Mouse (Mus musculus) intestine, embryonic 14.5 days (tissue): ENCODE results near the gene Itih2. TPM values are rescaled to one million over a fixed set of nuclear protein-coding genes. Genes with fewer than 3 reads are reported as not detected.

Experiments used
- ATAC-seq: fragments of 200-750 bp; cut with Nextera tagmentation; replicated peaks from 2 replicates; pipeline ENCODE4 v1.8.0; 2017; ENCODE audit warnings: low read depth, moderate number of reproducible peaks, moderate TSS enrichment, moderate library complexity; ENCODE audit not compliant: low FRiP score, low TSS enrichment
- DNase-seq: peaks from one replicate; pipeline ENCODE4 v3.0.0-alpha.2; 2018; ENCODE audit warnings: low spot score
- H3K27ac ChIP-seq: fragments of 300-500 bp; sonication (generic); 2 replicates; pipeline ENCODE4 v1.5.1; 2014; ENCODE audit warnings: low read depth, mild to moderate bottlenecking, control low read depth
- H3K27me3 ChIP-seq: fragments of 300-500 bp; sonication (generic); replicated peaks from 2 replicates; pipeline ENCODE4 v1.6.1; 2014; ENCODE audit warnings: low read length, control low read depth; ENCODE audit not compliant: control insufficient read depth, insufficient read depth
- H3K36me3 ChIP-seq: fragments of 300-500 bp; sonication (generic); 2 replicates; pipeline ENCODE4 v1.6.1; 2014; ENCODE audit warnings: low read length, control low read depth; ENCODE audit not compliant: control insufficient read depth, insufficient read depth
- H3K4me1 ChIP-seq: fragments of 300-500 bp; sonication (generic); replicated peaks from 2 replicates; pipeline ENCODE4 v1.6.1; 2014; ENCODE audit warnings: low read length, control low read depth, mixed read lengths; ENCODE audit not compliant: control insufficient read depth, insufficient read depth
- H3K4me2 ChIP-seq: fragments of 300-500 bp; sonication (generic); 2 replicates; pipeline ENCODE4 v1.6.1; 2014; ENCODE audit warnings: low read length
- H3K4me3 ChIP-seq: fragments of 300-500 bp; sonication (generic); 2 replicates; pipeline ENCODE4 v1.5.1; 2014; ENCODE audit warnings: low read depth, low read length, control low read depth, mixed read lengths
- H3K9ac ChIP-seq: fragments of 300-500 bp; sonication (generic); 2 replicates; pipeline ENCODE4 v1.6.1; 2014; ENCODE audit warnings: mild to moderate bottlenecking, low read length
- H3K9me3 ChIP-seq: fragments of 300-500 bp; sonication (generic); 2 replicates; pipeline ENCODE4 v1.6.1; 2016; ENCODE audit warnings: low read length, control low read depth; ENCODE audit not compliant: control insufficient read depth
- WGBS: fragments of 180-500 bp; shearing (Covaris S2); extraction: QIAGEN DNeasy Blood & Tissue Kit; methylation state at CpG from one replicate; pipeline ENCODE4 v1.1.7; 2014; 5-methylcytosine and 5-hydroxymethylcytosine counted together
- polyA plus RNA-seq: library from polyadenylated mRNA; unstranded; fragments of >200 nt; fragmentation: Nextera tagmentation; extraction: Ambion mirVana; gene quantifications from 2 replicates; pipeline ENCODE4 v1.2.1, GENCODE M21; 2014

The Itih2 gene
- polyA plus RNA-seq = 0.19 and 0.27 TPM in 2 replicates

GRCm38 (mm10) chr2:10131296-10131695, at the start of gene Itih2:
TSS of gene Itih2 (minus strand) at chr2:10131396.
- Histone ChIP-seq H3K4me3 (no peak within 1 kb of the TSS), H3K36me3 (no peaks in the 10 kb centered on the region), H3K4me1 (no peaks in the 10 kb centered on the region), H3K9me3 (no peaks in the 10 kb centered on the region), H3K9ac (no peak within 1 kb of the TSS), H3K27me3 (no peaks in the 10 kb centered on the region), H3K4me2 (no peak within 1 kb of the TSS), H3K27ac (no peak within 1 kb of the TSS)
- no peak for DNase-seq
- WGBS = 88% methylated on average over 4 of the region's 4 CpGs
- ATAC-seq = no peak

GRCm38 (mm10) chr2:10169991-10170390, 38.8 kb upstream of the Itih2 start:
- ATAC-seq (no peak), DNase-seq (no peak)
- Histone ChIP-seq H3K27me3 (no peaks in the 10 kb centered on the region), H3K27ac (no peak overlapping the region), H3K9ac (no peak overlapping the region), H3K4me2 (no peak overlapping the region), H3K36me3 (no peaks in the 10 kb centered on the region), H3K4me1 (no peaks in the 10 kb centered on the region), H3K9me3 (no peaks in the 10 kb centered on the region), H3K4me3 (no peak overlapping the region)
- 80% methylated on average over 16 of the region's 16 CpGs for WGBS

- Histone ChIP-seq H3K4me3 (no peak overlapping the region), H3K27me3 (no peaks in the 10 kb centered on the region), H3K36me3 (no peaks in the 10 kb centered on the region), H3K4me2 (no peak overlapping the region), H3K9me3 (no peaks in the 10 kb centered on the region), H3K27ac (no peak overlapping the region), H3K4me1 (no peaks in the 10 kb centered on the region), H3K9ac (no peak overlapping the region)
- 51% methylated on average over 8 of the region's 8 CpGs for WGBS
- ATAC-seq (no peak), DNase-seq (no peak)
Observed at GRCm38 (mm10) chr2:10168016-10168415, 36.8 kb upstream of the Itih2 start.

- Histone ChIP-seq H3K27ac (no peak overlapping the region), H3K4me3 (no peak overlapping the region), H3K4me1 (no peaks in the 10 kb centered on the region), H3K9me3 (no peaks in the 10 kb centered on the region), H3K36me3 (no peaks in the 10 kb centered on the region), H3K9ac (no peak overlapping the region), H3K4me2 (no peak overlapping the region), H3K27me3 (no peaks in the 10 kb centered on the region)
- 88% methylated on average over 11 of the region's 11 CpGs for WGBS
- DNase-seq (no peak), ATAC-seq (no peak)
Observed at GRCm38 (mm10) chr2:10167283-10167682, 36.1 kb upstream of the Itih2 start.

- no peaks in the 10 kb centered on the region for H3K27me3 ChIP-seq
- H3K27ac ChIP-seq = no peak overlapping the region
- no peaks in the 10 kb centered on the region for H3K9me3 ChIP-seq
- DNase-seq = no peak
- H3K4me1 ChIP-seq = no peaks in the 10 kb centered on the region
- 41% methylated on average over 6 of the region's 6 CpGs for WGBS
- no peak overlapping the region for H3K4me2 ChIP-seq
- no peaks in the 10 kb centered on the region for H3K36me3 ChIP-seq
- H3K4me3 ChIP-seq = no peak overlapping the region
- no peak for ATAC-seq
- no peak overlapping the region for H3K9ac ChIP-seq
Observed at GRCm38 (mm10) chr2:10166635-10167034, 35.4 kb upstream of the Itih2 start.

- no peak for DNase-seq
- ATAC-seq = no peak
- H3K4me3 ChIP-seq = no peak overlapping the region
- 93% methylated on average over 4 of the region's 4 CpGs for WGBS
- no peak overlapping the region for H3K4me2 ChIP-seq
- H3K9ac ChIP-seq = no peak overlapping the region
- H3K9me3 ChIP-seq = no peaks in the 10 kb centered on the region
- H3K36me3 ChIP-seq = no peaks in the 10 kb centered on the region
- H3K4me1 ChIP-seq = no peaks in the 10 kb centered on the region
- no peak overlapping the region for H3K27ac ChIP-seq
- H3K27me3 ChIP-seq = no peaks in the 10 kb centered on the region
Observed at GRCm38 (mm10) chr2:10162011-10162410, 30.8 kb upstream of the Itih2 start.

GRCm38 (mm10) chr2:10157184-10157583, 26.0 kb upstream of the Itih2 start:
- WGBS = 80% methylated on average over 10 of the region's 10 CpGs
- no peak overlapping the region for H3K27ac ChIP-seq
- no peak for ATAC-seq
- no peak overlapping the region for H3K4me2 ChIP-seq
- no peak for DNase-seq
- H3K4me1 ChIP-seq = peaks cover 10% of the 10 kb centered on the region
- H3K36me3 ChIP-seq = no peaks in the 10 kb centered on the region
- no peak overlapping the region for H3K4me3 ChIP-seq
- H3K9me3 ChIP-seq = no peaks in the 10 kb centered on the region
- H3K9ac ChIP-seq = no peak overlapping the region
- no peaks in the 10 kb centered on the region for H3K27me3 ChIP-seq

GRCm38 (mm10) chr2:10153201-10154075, 22.2 kb upstream of the Itih2 start, which contains the start of gene Itih5:
TSS of gene Itih5 (plus strand) at chr2:10153571.
- no peak within 1 kb of the TSS for H3K27ac ChIP-seq
- no peaks in the 10 kb centered on the region for H3K9me3 ChIP-seq
- DNase-seq (peak; percentile 82), ATAC-seq (peak; percentile 87)
- peak within 1 kb of the TSS; percentile 43 for H3K9ac ChIP-seq
- no peaks in the 10 kb centered on the region for H3K36me3 ChIP-seq
- no peaks in the 10 kb centered on the region for H3K27me3 ChIP-seq
- H3K4me1 ChIP-seq = peaks cover 10% of the 10 kb centered on the region
- H3K4me2 ChIP-seq = peak within 1 kb of the TSS; percentile 93
- WGBS = 7% methylated on average over 27 of the region's 27 CpGs
- H3K4me3 ChIP-seq = peak within 1 kb of the TSS; percentile 51

GRCm38 (mm10) chr2:10152590-10152989, 21.4 kb upstream of the Itih2 start:
- H3K4me2 ChIP-seq = no peak overlapping the region
- no peak overlapping the region for H3K9ac ChIP-seq
- ATAC-seq = no peak
- no peak overlapping the region for H3K4me3 ChIP-seq
- H3K9me3 ChIP-seq = no peaks in the 10 kb centered on the region
- no peak for DNase-seq
- no peaks in the 10 kb centered on the region for H3K27me3 ChIP-seq
- no peaks in the 10 kb centered on the region for H3K36me3 ChIP-seq
- H3K4me1 ChIP-seq = peaks cover 10% of the 10 kb centered on the region
- H3K27ac ChIP-seq = no peak overlapping the region
- 81% methylated on average over 5 of the region's 5 CpGs for WGBS
